Mouse (Mus musculus) lung, postnatal 25 days (tissue): ENCODE measurements around the gene Usp54.
"Not testable (repeated sequence)": the region's sequence is repeated elsewhere in the genome, so short reads cannot be mapped to it uniquely, and the experiment has no call there.

Experiments used
- DNase-seq: peaks from one replicate; pipeline ENCODE4 v3.0.0; 2022; ENCODE audit warnings: low spot score

The Usp54 gene

GRCm38 (mm10) chr14:20654690-20655421 lies 14.0 kb upstream of the Usp54 start:
- no peak for DNase-seq

- DNase-seq = no peak
Observed at GRCm38 (mm10) chr14:20651722-20652256, 10.9 kb upstream of the Usp54 start.

- DNase-seq = no peak
Observed at GRCm38 (mm10) chr14:20651000-20651399, 10.1 kb upstream of the Usp54 start.

GRCm38 (mm10) chr14:20646381-20646780 lies 5.5 kb upstream of the Usp54 start:
- DNase-seq = no peak

- DNase-seq = no peak
Observed at GRCm38 (mm10) chr14:20645547-20645946, 4.7 kb upstream of the Usp54 start.

GRCm38 (mm10) chr14:20641438-20641875 lies 594 bp upstream of the Usp54 start:
- DNase-seq = no peak

- no peak for DNase-seq
Observed at GRCm38 (mm10) chr14:20639918-20640619, 794 bp downstream of the Usp54 start.

- DNase-seq = no peak
Observed at GRCm38 (mm10) chr14:20638702-20639101, 2.2 kb downstream of the Usp54 start.

- no peak for DNase-seq
Observed at GRCm38 (mm10) chr14:20637818-20638574, 2.9 kb downstream of the Usp54 start.

GRCm38 (mm10) chr14:20636968-20637367 lies 3.9 kb downstream of the Usp54 start:
- DNase-seq = not testable (repeated sequence)

GRCm38 (mm10) chr14:20635546-20635945 lies 5.3 kb downstream of the Usp54 start:
- DNase-seq = peak; percentile 42

GRCm38 (mm10) chr14:20631253-20631652 lies 9.6 kb downstream of the Usp54 start:
- peak; percentile 65 for DNase-seq

- no peak for DNase-seq
Observed at GRCm38 (mm10) chr14:20626971-20627370, 13.9 kb downstream of the Usp54 start.

- DNase-seq = no peak
Observed at GRCm38 (mm10) chr14:20626447-20626846, 14.4 kb downstream of the Usp54 start.

- no peak for DNase-seq
Observed at GRCm38 (mm10) chr14:20622907-20623306, 18.0 kb downstream of the Usp54 start.

- DNase-seq = no peak
Observed at GRCm38 (mm10) chr14:20622412-20622811, 18.5 kb downstream of the Usp54 start.

- DNase-seq = no peak
Observed at GRCm38 (mm10) chr14:20621903-20622302, 19.0 kb downstream of the Usp54 start.

GRCm38 (mm10) chr14:20619131-20619530 lies 21.7 kb downstream of the Usp54 start:
- no peak for DNase-seq

- DNase-seq = peak; percentile 72
Observed at GRCm38 (mm10) chr14:20618211-20618610, 22.7 kb downstream of the Usp54 start.

GRCm38 (mm10) chr14:20616421-20616820 lies 24.4 kb downstream of the Usp54 start:
- peak; percentile 71 for DNase-seq

GRCm38 (mm10) chr14:20615075-20615474 lies 25.8 kb downstream of the Usp54 start:
- DNase-seq = no peak

- no peak for DNase-seq
Observed at GRCm38 (mm10) chr14:20612820-20613219, 28.0 kb downstream of the Usp54 start.
